Mouse (Mus musculus): ENCODE measurements around the gene Xpr1. TPM values are rescaled to one million over a fixed set of nuclear protein-coding genes. Genes with fewer than 3 reads are reported as not detected.

Gene Xpr1
- total and polyA plus RNA-seq, 3 experiments = 6.2 to 67.8 (median 12.2) TPM

DNA sequence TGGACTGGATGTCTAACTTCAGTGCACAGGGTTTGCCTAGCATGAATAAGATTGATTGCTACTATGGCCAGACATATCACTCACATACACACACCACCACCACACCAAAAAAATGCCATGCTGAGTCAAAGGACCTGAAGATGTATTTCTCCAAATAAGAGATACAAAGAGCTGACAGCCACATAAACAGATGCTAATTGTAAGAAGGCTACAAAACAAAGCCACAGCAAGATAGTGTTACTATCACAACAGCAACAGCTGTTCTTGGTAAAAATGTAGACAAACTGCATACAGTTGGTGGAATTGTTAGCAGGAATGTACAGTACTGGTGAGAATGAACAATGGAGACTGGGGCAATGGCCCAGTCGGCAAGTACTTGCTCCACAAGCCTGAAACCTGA lies 28.8 kb downstream of the Xpr1 start:
- TF ChIP-seq ELF1 (IDR thresholded peaks at IDR 0.05; ENCODE audit: low read depth, low read length) (no peak), ETS1 (IDR thresholded peaks at IDR 0.05; ENCODE audit: low read depth, low read length) (peak; percentile 55; the same call in 1 of the 2 replicates), SMC3 (IDR thresholded peaks at IDR 0.05; ENCODE audit: low read depth, low read length) (no peak), EP300 (IDR thresholded peaks at IDR 0.05; ENCODE audit: low read depth in 1 of 2, low read length in 2 of 2) (peak in 1 of 2 experiments; percentile 41; a peak in 2 of 4 replicates), MEF2A (IDR thresholded peaks at IDR 0.05; ENCODE audit: extremely low read depth, insufficient replicate concordance, low read depth, low read length, poor library complexity, severe bottlenecking) (no peak), TAL1 (IDR thresholded peaks at IDR 0.05; ENCODE audit: low read length) (0 out of 2 replicates have a peak, but pooled peaks have one; percentile 35), GATA1 (IDR thresholded peaks at IDR 0.05; ENCODE audit: low read depth, low read length) (peak; percentile 23; the same call in 1 of the 2 replicates), KAT2A (conservative IDR thresholded peaks at IDR 0.05; ENCODE audit: low read depth, low read length) (no peak), JUND (IDR thresholded peaks at IDR 0.05; ENCODE audit: low read depth, low read length) (no peak)
- H3K9me3 ChIP-seq (replicated peaks; ENCODE audit: insufficient read depth, low read length) = no peaks in the 10 kb centered on the region
- H3K4me3 ChIP-seq (ENCODE audit: control insufficient read depth in 1 of 2, insufficient read depth in 1 of 2, low read depth in 2 of 2, low read length in 2 of 2) = no peak overlapping the region
- peaks cover 4 to 5% of the 10 kb centered on the region in 2 experiments; a peak in 3 of 4 replicates for H3K4me1 ChIP-seq (ENCODE audit: control insufficient read depth in 1 of 2, insufficient read depth in 2 of 2, low read length in 2 of 2)
- peaks cover 0 to 4% of the 10 kb centered on the region in 2 experiments; a peak in 3 of 4 replicates for H3K36me3 ChIP-seq (ENCODE audit: control insufficient read depth in 1 of 2, insufficient read depth in 2 of 2, low read length in 2 of 2)
- H3K27me3 ChIP-seq (ENCODE audit: control insufficient read depth in 1 of 2, insufficient read depth in 2 of 2, low read length in 2 of 2) = no peaks in the 10 kb centered on the region
- DNase-seq (ENCODE audit: low read depth, low spot score) = peak; percentile 35
- H3K27ac ChIP-seq (ENCODE audit: control insufficient read depth, low read depth, low read length) = no peak overlapping the region
- H3K9ac ChIP-seq (ENCODE audit: control insufficient read depth, low read depth, low read length, poor library complexity, severe bottlenecking) = no peak overlapping the region
- H3K79me2 ChIP-seq (ENCODE audit: control insufficient read depth, insufficient read depth, low read length, poor library complexity) = 0 out of 2 replicates have a peak, but pooled peaks cover 2% of the 10 kb centered on the region

DNA sequence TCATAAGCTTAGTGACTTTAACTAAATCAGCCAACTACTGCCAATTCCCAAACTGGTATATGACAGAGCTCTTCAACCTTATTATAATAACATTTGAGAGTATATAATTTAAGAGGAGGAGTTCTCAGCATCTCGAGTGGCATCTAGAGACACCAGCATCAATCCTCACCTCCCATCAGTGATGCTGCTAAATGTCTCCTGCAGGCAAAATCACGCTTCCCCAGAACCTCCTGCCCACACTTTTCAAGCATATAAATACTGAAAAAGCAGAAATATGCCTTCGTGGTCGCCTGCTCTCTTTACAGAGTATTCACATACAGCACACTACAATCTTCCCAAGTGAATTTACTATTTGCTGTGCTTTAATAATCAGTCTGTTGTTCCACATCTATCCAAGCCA lies 30.7 kb downstream of the Xpr1 start:
- TF ChIP-seq GABPA (IDR thresholded peaks at IDR 0.05; ENCODE audit: low read depth, low read length) (no peak), SMC3 (IDR thresholded peaks at IDR 0.05; ENCODE audit: low read depth, low read length) (no peak), CTCF (IDR thresholded peaks at IDR 0.05 in 2 of 3, conservative IDR thresholded peaks at IDR 0.05 in 1 of 3; ENCODE audit: control insufficient read depth in 1 of 3, insufficient read depth in 1 of 3, low read depth in 2 of 3, low read length in 3 of 3, poor library complexity in 1 of 3, severe bottlenecking in 1 of 3) (no peak), MYC (IDR thresholded peaks at IDR 0.05; ENCODE audit: low read depth, low read length) (no peak), POLR2A (IDR thresholded peaks at IDR 0.05; ENCODE audit: control insufficient read depth in 1 of 2, insufficient read depth in 1 of 2, low read depth in 1 of 2, low read length in 2 of 2, poor library complexity in 1 of 2) (no peak), BHLHE40 (IDR thresholded peaks at IDR 0.05; ENCODE audit: borderline replicate concordance, low read depth, low read length) (no peak), E2F4 (IDR thresholded peaks at IDR 0.05; ENCODE audit: borderline replicate concordance, low read depth, low read length) (no peak), CHD2 (IDR thresholded peaks at IDR 0.05; ENCODE audit: low read length) (no peak), MXI1 (IDR thresholded peaks at IDR 0.05; ENCODE audit: low read depth, low read length) (no peak), JUND (IDR thresholded peaks at IDR 0.05; ENCODE audit: low read depth, low read length) (no peak), MEF2A (IDR thresholded peaks at IDR 0.05; ENCODE audit: extremely low read depth, insufficient replicate concordance, low read depth, low read length, poor library complexity, severe bottlenecking) (no peak), MYB (IDR thresholded peaks at IDR 0.05; ENCODE audit: low read depth, low read length) (no peak), HCFC1 (IDR thresholded peaks at IDR 0.05; ENCODE audit: low read depth, low read length) (no peak), ZNF384 (IDR thresholded peaks at IDR 0.05; ENCODE audit: low read depth, low read length) (no peak), CHD1 (IDR thresholded peaks at IDR 0.05; ENCODE audit: low read depth, low read length) (no peak), SIN3A (IDR thresholded peaks at IDR 0.05; ENCODE audit: low read length) (no peak), ELF1 (IDR thresholded peaks at IDR 0.05; ENCODE audit: low read depth, low read length) (no peak), TCF12 (IDR thresholded peaks at IDR 0.05; ENCODE audit: low read depth, low read length) (no peak), ZKSCAN1 (IDR thresholded peaks at IDR 0.05; ENCODE audit: low read depth, low read length) (no peak)
- Histone ChIP-seq H3K4me3 (ENCODE audit: control insufficient read depth in 1 of 2, insufficient read depth in 1 of 2, low read depth in 2 of 2, low read length in 2 of 2) (no peak overlapping the region), H3K9me3 (replicated peaks; ENCODE audit: insufficient read depth, low read length) (no peaks in the 10 kb centered on the region), H3K9ac (ENCODE audit: control insufficient read depth, low read depth, low read length, poor library complexity, severe bottlenecking) (no peak overlapping the region), H3K4me1 (ENCODE audit: control insufficient read depth in 1 of 2, insufficient read depth in 2 of 2, low read length in 2 of 2) (peaks cover 5 to 15% of the 10 kb centered on the region in 2 experiments; a peak in 3 of 4 replicates), H3K27ac (ENCODE audit: control insufficient read depth, low read depth, low read length) (no peak overlapping the region), H3K79me2 (ENCODE audit: control insufficient read depth, insufficient read depth, low read length, poor library complexity) (0 out of 2 replicates have a peak, but pooled peaks cover 2% of the 10 kb centered on the region), H3K27me3 (ENCODE audit: control insufficient read depth in 1 of 2, insufficient read depth in 2 of 2, low read length in 2 of 2) (no peaks in the 10 kb centered on the region), H3K36me3 (ENCODE audit: control insufficient read depth in 1 of 2, insufficient read depth in 2 of 2, low read length in 2 of 2) (peaks cover 0 to 11% of the 10 kb centered on the region in 2 experiments; a peak in 2 of 4 replicates)
- no peak for DNase-seq (ENCODE audit: low read depth, low spot score)
